Mouse (Mus musculus) liver, embryonic 15.5 days (tissue): ENCODE measurements around the gene Gli2. TPM values are rescaled to one million over a fixed set of nuclear protein-coding genes. Genes with fewer than 3 reads are reported as not detected.

ENCODE experiments used
- ATAC-seq: fragments of 200-750 bp; cut with Nextera tagmentation; 2 replicates; pipeline ENCODE4 v1.8.0; 2017; ENCODE audit warnings: moderate number of reproducible peaks, mild to moderate bottlenecking, moderate library complexity; ENCODE audit not compliant: insufficient read depth
- H3K27ac ChIP-seq: fragments of 300-500 bp; sonication (generic); replicated peaks from 2 replicates; pipeline ENCODE4 v1.5.1; 2015; ENCODE audit warnings: mild to moderate bottlenecking, inconsistent platforms
- H3K27me3 ChIP-seq: fragments of 300-500 bp; sonication (generic); 2 replicates; pipeline ENCODE4 v1.6.1; 2015; ENCODE audit warnings: mild to moderate bottlenecking, inconsistent platforms
- H3K36me3 ChIP-seq: fragments of 300-500 bp; sonication (generic); replicated peaks from 2 replicates; pipeline ENCODE4 v1.6.1; 2015; ENCODE audit warnings: moderate library complexity, mild to moderate bottlenecking, inconsistent platforms
- H3K4me1 ChIP-seq: fragments of 300-500 bp; sonication (generic); replicated peaks from 2 replicates; pipeline ENCODE4 v1.6.1; 2015; ENCODE audit warnings: inconsistent platforms
- H3K4me2 ChIP-seq: fragments of 300-500 bp; sonication (generic); 2 replicates; pipeline ENCODE4 v1.6.1; 2015; ENCODE audit warnings: moderate library complexity, mild to moderate bottlenecking, inconsistent platforms
- H3K4me3 ChIP-seq: fragments of 300-500 bp; sonication (generic); replicated peaks from 2 replicates; pipeline ENCODE4 v1.5.1; 2015; ENCODE audit warnings: mild to moderate bottlenecking, inconsistent platforms
- H3K9ac ChIP-seq: fragments of 300-500 bp; sonication (generic); 2 replicates; pipeline ENCODE4 v1.6.1; 2015; ENCODE audit warnings: moderate library complexity, mild to moderate bottlenecking, inconsistent platforms
- H3K9me3 ChIP-seq: fragments of 300-500 bp; sonication (generic); replicated peaks from 2 replicates; pipeline ENCODE4 v1.6.1; 2016; ENCODE audit warnings: inconsistent platforms
- WGBS: fragments of 180-500 bp; shearing (Covaris S2); methylation state at CpG from one replicate; pipeline ENCODE4 v1.1.7; 2015; ENCODE audit warnings: mixed read lengths; ENCODE audit not compliant: insufficient replicate concordance; 5-methylcytosine and 5-hydroxymethylcytosine counted together
- polyA plus RNA-seq: library from polyadenylated mRNA; unstranded; fragments of >200 nt; fragmentation: Nextera tagmentation; extraction: Ambion mirVana; gene quantifications from 2 replicates; pipeline ENCODE4 v1.2.1, GENCODE M21; 2015

The Gli2 gene
- polyA plus RNA-seq, 1 experiment from 2014 or later: 0.35 TPM

- H3K36me3 ChIP-seq: no peaks in the 10 kb centered on the region
- no peaks in the 10 kb centered on the region for H3K9me3 ChIP-seq
- H3K4me2 ChIP-seq: no peak overlapping the region
- H3K9ac ChIP-seq: no peak overlapping the region
- WGBS: 39% methylated on average over 4 of the region's 4 CpGs
- H3K27ac ChIP-seq: no peak overlapping the region
- H3K4me3 ChIP-seq: no peak overlapping the region
- H3K4me1 ChIP-seq: no peaks in the 10 kb centered on the region
- no peaks in the 10 kb centered on the region for H3K27me3 ChIP-seq
- no peak for ATAC-seq
Measured at GRCm38 (mm10) chr1:118936108-118936507, 117.3 kb downstream of the Gli2 start.

- no peaks in the 10 kb centered on the region for H3K4me1 ChIP-seq
- no peaks in the 10 kb centered on the region for H3K27me3 ChIP-seq
- no peaks in the 10 kb centered on the region for H3K9me3 ChIP-seq
- 61% methylated on average over 6 of the region's 6 CpGs for WGBS
- no peak overlapping the region for H3K4me2 ChIP-seq
- no peaks in the 10 kb centered on the region for H3K36me3 ChIP-seq
- H3K9ac ChIP-seq: no peak overlapping the region
- ATAC-seq: no peak
- H3K27ac ChIP-seq: no peak overlapping the region
- H3K4me3 ChIP-seq: no peak overlapping the region
Measured at GRCm38 (mm10) chr1:118935518-118935917, 117.9 kb downstream of the Gli2 start.

- H3K4me2 ChIP-seq: no peak overlapping the region
- no peaks in the 10 kb centered on the region for H3K27me3 ChIP-seq
- no peak overlapping the region for H3K9ac ChIP-seq
- H3K27ac ChIP-seq: no peak overlapping the region
- no peaks in the 10 kb centered on the region for H3K4me1 ChIP-seq
- H3K36me3 ChIP-seq: no peaks in the 10 kb centered on the region
- H3K4me3 ChIP-seq: no peak overlapping the region
- H3K9me3 ChIP-seq: no peaks in the 10 kb centered on the region
- ATAC-seq: no peak
- 61% methylated on average over 5 of the region's 5 CpGs for WGBS
Measured at GRCm38 (mm10) chr1:118932167-118932566, 121.3 kb downstream of the Gli2 start.

GRCm38 (mm10) chr1:118927543-118928354, 125.7 kb downstream of the Gli2 start:
- Histone ChIP-seq H3K36me3 (no peaks in the 10 kb centered on the region), H3K27me3 (no peaks in the 10 kb centered on the region), H3K9ac (no peak overlapping the region), H3K4me2 (no peak overlapping the region), H3K4me3 (no peak overlapping the region), H3K9me3 (no peaks in the 10 kb centered on the region), H3K4me1 (no peaks in the 10 kb centered on the region), H3K27ac (no peak overlapping the region)
- no peak for ATAC-seq
- 44% methylated on average over 12 of the region's 12 CpGs for WGBS

GRCm38 (mm10) chr1:118926556-118926955, 126.9 kb downstream of the Gli2 start:
- Histone ChIP-seq H3K4me2 (no peak overlapping the region), H3K36me3 (no peaks in the 10 kb centered on the region), H3K9me3 (no peaks in the 10 kb centered on the region), H3K4me1 (no peaks in the 10 kb centered on the region), H3K27me3 (no peaks in the 10 kb centered on the region), H3K9ac (no peak overlapping the region), H3K27ac (no peak overlapping the region), H3K4me3 (no peak overlapping the region)
- 71% methylated on average over 7 of the region's 7 CpGs for WGBS
- ATAC-seq: no peak

GRCm38 (mm10) chr1:118922189-118922588, 131.2 kb downstream of the Gli2 start:
- H3K9ac ChIP-seq: no peak overlapping the region
- H3K4me1 ChIP-seq: no peaks in the 10 kb centered on the region
- H3K27me3 ChIP-seq: no peaks in the 10 kb centered on the region
- H3K4me2 ChIP-seq: no peak overlapping the region
- no peak overlapping the region for H3K27ac ChIP-seq
- no peak overlapping the region for H3K4me3 ChIP-seq
- H3K36me3 ChIP-seq: no peaks in the 10 kb centered on the region
- no peak for ATAC-seq
- H3K9me3 ChIP-seq: no peaks in the 10 kb centered on the region
- WGBS: 68% methylated on average over 6 of the region's 6 CpGs

GRCm38 (mm10) chr1:118917520-118918220, 135.7 kb downstream of the Gli2 start:
- Histone ChIP-seq H3K27ac (no peak overlapping the region), H3K36me3 (no peaks in the 10 kb centered on the region), H3K27me3 (no peaks in the 10 kb centered on the region), H3K4me3 (no peak overlapping the region), H3K4me1 (no peaks in the 10 kb centered on the region), H3K4me2 (no peak overlapping the region), H3K9ac (no peak overlapping the region), H3K9me3 (no peaks in the 10 kb centered on the region)
- no peak for ATAC-seq
- 53% methylated on average over 7 of the region's 7 CpGs for WGBS

GRCm38 (mm10) chr1:118916477-118917075, 136.8 kb downstream of the Gli2 start:
- no peak overlapping the region for H3K27ac ChIP-seq
- no peak for ATAC-seq
- no peak overlapping the region for H3K9ac ChIP-seq
- no peaks in the 10 kb centered on the region for H3K36me3 ChIP-seq
- no peak overlapping the region for H3K4me2 ChIP-seq
- WGBS: 60% methylated on average over 12 of the region's 12 CpGs
- H3K9me3 ChIP-seq: no peaks in the 10 kb centered on the region
- H3K4me3 ChIP-seq: no peak overlapping the region
- no peaks in the 10 kb centered on the region for H3K27me3 ChIP-seq
- no peaks in the 10 kb centered on the region for H3K4me1 ChIP-seq

- Histone ChIP-seq H3K9me3 (no peaks in the 10 kb centered on the region), H3K27me3 (no peaks in the 10 kb centered on the region), H3K4me2 (no peak overlapping the region), H3K4me3 (no peak overlapping the region), H3K36me3 (no peaks in the 10 kb centered on the region), H3K9ac (no peak overlapping the region), H3K4me1 (no peaks in the 10 kb centered on the region), H3K27ac (no peak overlapping the region)
- 45% methylated on average over 17 of the region's 17 CpGs for WGBS
- no peak for ATAC-seq
Measured at GRCm38 (mm10) chr1:118913414-118914385, 139.7 kb downstream of the Gli2 start.

- no peak overlapping the region for H3K27ac ChIP-seq
- H3K9ac ChIP-seq: no peak overlapping the region
- H3K27me3 ChIP-seq: no peaks in the 10 kb centered on the region
- no peaks in the 10 kb centered on the region for H3K4me1 ChIP-seq
- H3K9me3 ChIP-seq: no peaks in the 10 kb centered on the region
- H3K36me3 ChIP-seq: no peaks in the 10 kb centered on the region
- no peak overlapping the region for H3K4me2 ChIP-seq
- WGBS: 53% methylated on average over 6 of the region's 6 CpGs
- ATAC-seq: no peak
- H3K4me3 ChIP-seq: no peak overlapping the region
Measured at GRCm38 (mm10) chr1:118912929-118913328, 140.5 kb downstream of the Gli2 start.

GRCm38 (mm10) chr1:118911427-118911727, 142.0 kb downstream of the Gli2 start:
- Histone ChIP-seq H3K27ac (no peak overlapping the region), H3K36me3 (no peaks in the 10 kb centered on the region), H3K9ac (no peak overlapping the region), H3K4me1 (no peaks in the 10 kb centered on the region), H3K4me2 (no peak overlapping the region), H3K4me3 (no peak overlapping the region), H3K9me3 (no peaks in the 10 kb centered on the region), H3K27me3 (no peaks in the 10 kb centered on the region)
- ATAC-seq: no peak
- 36% methylated on average over 3 of the region's 3 CpGs for WGBS
